Mouse (Mus musculus): ENCODE measurements around the gene Gm36245. TPM values are rescaled to one million over a fixed set of nuclear protein-coding genes. Genes with fewer than 3 reads are reported as not detected.

Gm36245 gene
- polyA plus RNA-seq, 1 experiment from 2014 or later = not detected

Other genes with a start within 250 kb of the Gm36245 start
- gene Apol7a, start 200.1 kb upstream of the Gm36245 start, polyA plus RNA-seq (2015; fragmentation: Nextera tagmentation; extraction: Ambion mirVana) = 3.9 and 7.3 TPM in 2 replicates
- gene Apol9a, start 188.1 kb upstream of the Gm36245 start, polyA plus RNA-seq (2015; fragmentation: Nextera tagmentation; extraction: Ambion mirVana) = 0.15 TPM in 1 of 2 replicates, not detected in the other
- not detected in 2 replicates for gene Apol7b, start 151.8 kb upstream of the Gm36245 start, polyA plus RNA-seq (2015; fragmentation: Nextera tagmentation; extraction: Ambion mirVana)
- 0.04 TPM in 1 of 2 replicates, not detected in the other for gene Apol10a, start 122.2 kb upstream of the Gm36245 start, polyA plus RNA-seq (2015; fragmentation: Nextera tagmentation; extraction: Ambion mirVana)
- gene Apol11a, start 91.0 kb upstream of the Gm36245 start, polyA plus RNA-seq (2015; fragmentation: Nextera tagmentation; extraction: Ambion mirVana) = 0.09 and 0.11 TPM in 2 replicates
- 0.04 TPM in 1 of 2 replicates, not detected in the other for gene Apol7c, start 65.9 kb upstream of the Gm36245 start, polyA plus RNA-seq (2015; fragmentation: Nextera tagmentation; extraction: Ambion mirVana)
- not detected in 2 replicates for gene 1700025B11Rik, start 37.4 kb upstream of the Gm36245 start, polyA plus RNA-seq (2015; fragmentation: Nextera tagmentation; extraction: Ambion mirVana)
- not detected in 2 replicates for gene Apol10b, start 3.1 kb upstream of the Gm36245 start, polyA plus RNA-seq (2015; fragmentation: Nextera tagmentation; extraction: Ambion mirVana)
- 4.4 and 4.5 TPM in 2 replicates for gene Apol11b, start 44.0 kb downstream of the Gm36245 start, polyA plus RNA-seq (2015; fragmentation: Nextera tagmentation; extraction: Ambion mirVana)
- gene Apol7e, start 99.6 kb downstream of the Gm36245 start, polyA plus RNA-seq (2015; fragmentation: Nextera tagmentation; extraction: Ambion mirVana) = not detected in 2 replicates
- not detected in 2 replicates for gene Apol9b, start 129.8 kb downstream of the Gm36245 start, polyA plus RNA-seq (2015; fragmentation: Nextera tagmentation; extraction: Ambion mirVana)
- gene Apol8, start 157.7 kb downstream of the Gm36245 start, polyA plus RNA-seq (2015; fragmentation: Nextera tagmentation; extraction: Ambion mirVana) = 26.2 and 26.9 TPM in 2 replicates
- 19.7 and 21.9 TPM in 2 replicates for gene Myh9, start 242.9 kb downstream of the Gm36245 start, polyA plus RNA-seq (2015; fragmentation: Nextera tagmentation; extraction: Ambion mirVana)